Mouse (Mus musculus): Measurements from ENCODE around the gene Slc26a1.

The Slc26a1 gene

DNA sequence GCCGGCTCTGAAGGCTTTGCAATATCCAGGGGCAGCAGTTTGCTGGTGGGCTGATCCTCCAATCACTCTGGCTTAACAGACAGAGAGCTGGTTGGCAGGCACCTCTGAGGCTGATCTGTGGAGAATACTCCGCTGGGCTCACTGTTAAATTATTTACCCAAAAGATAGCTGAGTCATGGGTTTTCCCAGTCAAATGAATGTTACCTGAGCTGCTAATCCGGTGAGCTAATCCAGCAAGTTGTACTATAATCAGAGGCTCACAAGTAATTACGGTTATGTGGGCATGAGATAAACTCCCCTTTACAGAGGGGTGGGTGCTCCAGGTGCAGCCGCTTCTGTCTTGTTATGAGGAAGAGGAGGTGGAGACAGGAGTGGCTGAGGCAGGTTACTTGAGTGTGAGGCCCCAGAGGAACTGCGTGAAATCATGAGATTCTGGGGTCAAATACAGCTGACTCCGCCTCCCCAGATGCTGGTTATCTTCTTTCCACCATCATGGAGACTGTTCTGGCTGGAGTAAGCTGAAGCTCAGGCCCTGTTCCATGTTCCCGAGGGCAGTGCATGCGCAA is at the start of gene Slc26a1:
TSS of gene Slc26a1 (minus strand) at position 319 of the 566 bp plus-strand sequence.
- no peak for DNase-seq (ENCODE audit: low read depth, low spot score)

DNA sequence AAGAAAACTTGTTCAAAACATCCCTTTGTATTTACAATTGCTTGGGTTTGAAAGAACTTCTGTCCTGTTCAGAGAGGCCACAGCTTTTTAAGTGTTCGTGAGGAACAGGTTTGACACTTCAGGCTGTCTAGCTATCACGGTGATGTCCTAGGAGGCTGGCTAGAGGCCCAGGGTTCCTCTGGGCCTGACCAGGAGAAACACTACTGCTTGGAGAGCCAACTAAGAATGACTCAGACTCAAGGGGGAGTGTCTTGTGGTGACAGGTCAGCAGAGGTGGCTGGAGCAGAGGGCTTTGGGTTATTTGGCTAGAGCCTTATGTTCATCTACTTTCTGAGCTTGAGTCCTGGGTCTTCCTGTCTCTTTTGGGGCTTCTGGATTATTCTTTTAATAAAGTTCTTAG is 48.6 kb upstream of the Slc26a1 start:
- no peak for DNase-seq (ENCODE audit: low read depth, low spot score)

DNA sequence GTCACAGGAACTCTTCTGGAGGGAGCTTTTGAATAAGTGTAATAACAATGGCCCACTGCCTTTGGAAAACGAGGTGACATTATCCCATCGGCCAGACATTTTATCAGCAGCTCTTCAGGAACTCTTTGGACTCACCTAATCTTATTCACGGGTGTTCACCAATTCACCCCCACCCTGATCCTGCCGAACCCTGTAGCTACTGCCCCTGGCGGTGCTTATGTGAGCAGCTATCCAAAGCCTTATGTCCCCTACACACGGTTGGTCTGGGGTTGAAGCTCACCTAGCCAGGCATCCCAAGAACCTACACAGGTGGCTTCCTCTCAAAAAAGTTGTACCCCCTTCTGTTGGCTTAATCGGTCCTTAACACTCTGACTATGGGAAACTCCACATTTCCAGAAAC is 44.4 kb upstream of the Slc26a1 start:
- peak; percentile 52 for DNase-seq (ENCODE audit: low read depth, low spot score)

DNA sequence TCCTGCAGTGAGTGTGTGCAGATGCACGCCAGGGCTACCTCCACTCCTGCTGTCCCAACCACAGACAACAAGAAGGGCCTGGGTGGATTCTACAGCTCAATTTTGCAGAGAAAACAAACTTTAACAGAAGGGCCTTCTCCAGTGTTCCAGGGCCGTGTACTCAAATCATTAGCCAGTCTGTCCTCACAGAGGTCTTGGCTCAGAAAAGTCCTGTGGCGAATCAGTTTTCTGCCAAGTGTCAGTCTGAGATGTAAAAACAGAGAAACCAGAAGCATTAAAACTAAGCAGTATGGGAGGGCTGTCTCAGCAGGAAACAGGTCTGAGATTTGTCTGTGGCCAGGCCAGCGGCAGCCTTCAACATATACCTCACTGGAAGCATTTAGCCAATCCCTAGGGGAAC is 42.7 kb upstream of the Slc26a1 start:
- no peak for DNase-seq (ENCODE audit: low read depth, low spot score)

DNA sequence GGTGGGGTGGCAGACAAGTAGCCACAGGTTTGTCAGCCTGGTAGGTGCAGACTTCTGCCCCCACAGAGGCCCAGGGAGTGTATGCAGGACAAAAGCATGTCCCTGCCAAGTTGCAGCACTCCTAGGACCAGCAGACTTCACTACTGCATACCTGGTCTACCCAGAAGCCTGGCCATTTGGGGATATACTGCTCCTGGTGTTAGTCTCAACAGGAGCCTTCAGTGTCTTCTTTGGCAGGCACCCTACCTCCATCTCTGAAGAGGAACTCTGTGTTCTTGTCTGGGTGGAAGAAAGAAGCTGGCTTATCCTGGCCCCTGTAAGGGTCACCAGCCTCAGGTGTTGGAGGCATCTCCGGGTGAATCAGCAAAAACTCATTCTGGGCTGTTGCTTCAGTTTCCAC is 40.6 kb upstream of the Slc26a1 start:
- no peak for DNase-seq (ENCODE audit: low read depth, low spot score)

DNA sequence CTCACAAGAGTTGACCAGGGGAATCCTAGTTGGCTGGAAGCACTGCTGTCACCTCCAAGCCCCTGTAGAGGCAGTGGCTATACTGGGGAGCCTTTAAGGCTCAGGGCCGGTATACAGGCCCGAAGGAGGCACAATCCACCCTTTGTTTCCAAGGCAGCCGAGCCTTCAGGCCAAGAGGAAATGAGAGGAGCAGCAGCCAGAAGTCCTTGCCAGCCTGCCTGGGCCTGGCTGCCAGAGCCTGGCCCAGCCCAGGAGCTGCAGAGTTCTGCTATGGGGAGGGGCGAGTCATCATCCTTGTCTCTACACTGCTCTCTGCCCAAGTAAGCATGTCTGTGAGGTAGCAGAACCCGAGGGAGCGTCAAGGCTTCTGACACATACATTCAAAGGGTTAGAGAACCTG is 38.8 kb upstream of the Slc26a1 start:
- no peak for DNase-seq (ENCODE audit: low read depth, low spot score)

DNA sequence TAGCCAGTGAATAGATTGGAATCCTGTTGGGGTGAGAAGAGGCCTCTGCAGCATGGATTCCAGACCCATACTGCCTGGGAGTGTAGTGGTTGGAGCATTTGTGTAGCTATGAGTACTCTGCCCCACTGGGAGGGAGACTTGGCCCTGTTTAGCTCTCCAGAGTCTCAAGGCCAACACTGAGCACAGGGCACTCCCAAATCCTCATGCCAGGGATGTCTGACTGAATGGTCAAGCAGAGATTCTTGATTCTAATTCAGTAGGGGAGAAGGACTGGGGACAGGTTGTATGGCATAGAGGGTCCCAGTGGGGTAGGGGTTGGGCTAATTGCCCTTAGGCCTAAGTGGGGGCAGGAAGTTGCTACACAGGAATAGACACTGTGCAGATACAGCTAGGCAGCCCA is 38.3 kb upstream of the Slc26a1 start:
- DNase-seq (ENCODE audit: low read depth, low spot score) = no peak

DNA sequence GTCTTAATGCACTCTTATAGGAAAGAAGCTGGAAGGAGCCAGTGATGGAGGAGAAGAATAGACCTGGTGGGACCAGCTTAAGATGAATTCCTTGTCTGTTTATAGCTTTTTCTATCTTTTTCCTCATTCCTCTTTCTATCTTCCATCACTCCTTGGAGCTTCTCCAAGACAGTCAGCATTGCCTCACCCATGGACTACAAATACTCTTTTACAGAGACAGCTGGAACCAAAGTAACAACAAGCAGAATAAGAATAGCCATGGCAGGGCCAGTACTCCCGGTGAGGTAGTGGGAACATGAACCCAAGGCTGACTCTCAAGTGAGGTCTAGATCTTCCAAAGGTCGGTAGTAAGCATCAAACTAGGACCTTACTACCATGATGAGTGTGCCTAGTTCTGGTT is 37.7 kb upstream of the Slc26a1 start:
- DNase-seq (ENCODE audit: low read depth, low spot score) = no peak

DNA sequence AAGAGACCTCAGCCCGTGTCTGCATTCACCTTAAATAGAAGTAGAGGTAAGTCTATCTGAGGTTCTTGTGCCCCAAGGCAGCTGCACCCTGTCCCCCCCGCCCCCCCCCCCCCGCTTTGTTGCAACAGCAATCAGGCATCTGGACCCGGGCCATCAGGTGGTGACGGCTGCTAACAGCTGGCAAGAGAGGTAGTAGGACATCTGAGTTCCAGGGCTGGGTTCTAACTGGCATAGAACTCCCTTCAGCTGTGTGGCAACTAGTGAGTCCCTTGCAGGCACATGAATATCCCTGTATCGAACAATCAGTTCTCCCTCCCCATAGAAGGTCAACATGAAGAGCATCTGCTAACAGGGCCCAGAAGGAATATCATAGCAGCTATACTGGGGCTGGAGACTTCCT is 36.6 kb upstream of the Slc26a1 start:
- DNase-seq (ENCODE audit: low read depth, low spot score) = no peak

DNA sequence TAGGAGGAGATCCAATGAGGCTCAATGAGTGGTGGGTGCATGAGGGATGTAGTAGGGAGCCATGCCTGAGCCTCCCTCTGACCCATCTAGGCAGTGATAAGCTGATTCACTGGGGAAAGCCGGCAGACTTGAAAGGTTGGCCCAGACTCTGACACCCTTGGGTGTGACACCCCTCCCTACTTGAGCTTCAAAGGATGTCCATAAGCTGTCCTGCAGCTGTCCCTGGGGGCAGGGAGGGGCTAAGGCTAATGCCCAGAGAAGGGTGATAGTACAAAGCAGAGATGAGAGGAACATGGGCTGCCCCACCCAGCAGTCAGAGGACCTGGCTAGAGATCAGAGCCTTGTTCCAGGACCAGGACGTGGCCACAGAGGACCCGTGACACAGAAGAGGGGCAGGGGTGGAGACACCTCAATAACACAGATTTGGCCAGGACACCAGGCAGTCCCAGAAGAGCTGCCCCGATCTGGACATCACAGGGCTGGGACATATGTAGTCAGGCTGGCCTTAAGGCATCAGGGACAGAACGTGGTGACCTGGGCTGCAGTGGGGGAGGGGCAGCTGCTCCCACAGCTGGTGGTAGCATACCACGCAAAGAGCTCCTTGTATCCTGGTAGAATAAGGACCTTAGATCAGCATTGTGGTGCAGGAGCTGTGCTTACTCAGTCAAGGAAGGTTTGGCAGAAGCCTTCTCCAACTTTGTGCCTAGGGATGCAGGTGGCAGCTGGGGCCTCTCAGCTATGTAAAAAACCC is 33.8 kb upstream of the Slc26a1 start:
- DNase-seq (ENCODE audit: low read depth, low spot score) = no peak

DNA sequence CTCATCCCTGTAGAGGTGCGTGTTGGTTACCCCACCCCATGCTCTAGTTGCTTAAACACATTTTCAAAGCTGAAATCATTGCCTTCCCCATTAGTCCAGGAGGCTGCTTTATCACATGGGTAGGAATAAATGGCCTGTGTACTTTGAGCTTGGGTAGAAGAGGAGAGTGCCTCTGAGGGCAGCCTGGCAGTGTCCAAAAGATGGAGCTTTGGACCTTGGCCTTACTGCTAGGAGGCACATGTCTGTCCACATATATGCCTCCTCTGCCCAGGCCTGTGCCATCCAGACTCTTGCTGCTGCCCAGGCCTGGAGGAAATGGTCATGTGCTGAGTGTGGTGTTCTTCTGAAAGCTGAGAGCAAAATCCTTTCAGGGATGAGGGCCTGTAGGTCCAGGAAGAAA is 33.0 kb upstream of the Slc26a1 start:
- no peak for DNase-seq (ENCODE audit: low read depth, low spot score)

DNA sequence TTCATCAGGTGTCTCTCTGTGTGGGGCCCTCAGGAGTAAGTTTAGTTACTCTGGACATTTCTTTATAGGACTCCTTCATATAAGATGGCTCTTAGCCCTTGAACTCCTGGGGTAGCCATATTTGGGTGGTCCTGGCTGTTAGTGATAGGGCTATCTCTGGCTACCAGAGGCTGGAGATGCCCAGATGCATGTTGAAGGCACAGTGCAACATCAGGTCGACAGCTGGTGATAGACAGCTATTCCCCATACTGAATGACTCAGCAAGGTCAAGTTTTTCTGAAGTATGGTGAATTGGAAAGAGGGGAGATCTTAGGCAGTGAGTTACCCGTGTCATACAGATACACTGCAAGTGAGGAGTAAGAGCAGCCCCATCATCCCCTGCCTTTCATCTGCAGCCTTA is 32.4 kb upstream of the Slc26a1 start:
- DNase-seq (ENCODE audit: low read depth, low spot score) = no peak

DNA sequence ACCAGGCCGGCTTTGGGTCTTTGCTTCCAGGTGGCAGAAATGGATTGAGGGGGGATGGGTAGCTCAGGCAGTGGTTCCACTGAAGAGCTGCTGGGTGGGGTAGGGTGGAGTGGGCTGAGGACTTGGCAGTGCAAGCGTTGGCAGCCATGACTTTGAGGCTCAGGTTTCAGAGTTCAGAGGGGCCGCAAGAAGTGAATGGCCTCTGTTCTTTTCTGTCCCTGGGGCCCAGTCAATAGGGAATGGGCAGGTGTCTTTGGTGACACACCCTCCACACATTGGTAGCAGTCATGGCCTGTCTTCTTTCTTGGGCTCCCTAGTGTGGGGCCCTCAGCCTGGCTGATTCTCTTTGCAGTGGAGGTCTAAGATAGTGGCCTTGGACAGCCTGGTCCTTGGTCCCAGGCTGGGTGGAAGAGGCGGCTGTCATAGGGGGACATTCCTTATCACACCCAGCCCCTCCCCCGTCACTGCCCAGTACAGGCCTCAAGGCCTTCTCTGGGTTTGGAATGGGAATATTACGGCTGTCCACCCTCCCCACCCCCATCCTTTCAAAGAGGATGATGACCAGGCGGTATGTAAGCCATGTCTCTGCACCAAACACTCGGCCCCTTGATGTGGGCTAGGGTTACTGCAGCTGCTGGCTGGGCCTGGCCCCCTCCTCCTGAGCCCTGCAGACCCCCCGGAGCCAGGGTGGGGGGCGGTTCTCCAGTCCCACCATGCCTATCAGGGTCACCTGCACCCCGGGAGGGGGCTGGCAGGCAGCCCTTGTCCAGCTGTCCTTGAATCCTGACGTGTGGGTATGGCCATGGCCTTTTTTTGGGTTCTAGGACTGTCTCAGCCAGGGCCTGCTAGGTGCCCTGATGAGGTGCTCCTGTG is 28.6 kb upstream of the Slc26a1 start:
- DNase-seq (ENCODE audit: low read depth, low spot score) = no peak

DNA sequence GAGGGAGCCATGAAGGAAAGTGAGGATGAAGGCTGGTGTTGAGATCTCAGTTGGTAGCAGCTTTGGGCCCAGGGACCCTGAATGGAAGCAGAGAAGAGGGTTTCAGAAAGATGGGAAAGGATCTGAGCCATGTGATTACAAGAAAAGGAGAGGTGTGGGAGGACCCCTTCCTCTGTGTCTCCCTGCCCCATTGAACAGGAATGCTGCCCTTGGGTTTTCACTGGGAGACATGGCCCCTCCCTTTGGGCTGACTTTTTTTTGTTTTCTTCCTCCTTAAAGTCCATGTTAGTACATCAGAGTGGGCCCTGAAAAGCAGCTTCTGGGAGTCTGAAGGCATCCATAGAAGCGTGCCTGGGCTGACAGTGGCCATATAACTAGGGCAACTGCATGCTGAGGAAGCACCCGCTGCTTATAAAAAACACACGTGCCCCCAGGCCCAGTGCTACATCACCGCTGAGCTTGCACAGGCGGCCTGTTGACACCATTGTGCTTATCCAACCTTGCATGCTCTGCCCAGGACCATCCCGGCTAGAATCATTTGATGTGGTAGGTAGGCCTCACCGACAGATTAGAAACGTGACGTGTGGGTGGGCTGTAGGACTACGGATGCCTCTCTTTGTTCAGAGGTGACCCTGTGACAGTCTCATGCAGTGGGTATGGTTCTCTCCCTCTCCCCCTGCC is 26.1 kb upstream of the Slc26a1 start:
- DNase-seq (ENCODE audit: low read depth, low spot score) = no peak

DNA sequence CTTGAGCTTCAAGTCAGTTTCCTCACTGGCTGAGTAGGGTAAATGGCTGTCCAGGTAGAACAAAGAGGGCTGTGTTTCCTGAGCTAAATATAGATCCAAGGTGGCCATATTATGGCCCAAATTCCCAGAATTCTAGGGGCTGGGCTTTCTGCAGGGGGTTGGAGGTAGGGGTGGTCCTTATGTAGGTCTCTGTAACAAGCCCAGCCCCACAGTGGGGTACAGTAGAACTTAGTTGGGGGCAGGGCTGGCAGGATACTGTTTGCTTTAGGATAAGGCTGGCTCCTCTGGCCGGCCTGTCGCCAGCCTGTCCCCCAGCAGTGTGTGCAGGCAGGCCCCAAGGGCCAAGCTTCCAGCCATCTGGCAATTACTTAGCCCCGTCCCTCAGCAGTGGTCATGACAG is 25.0 kb upstream of the Slc26a1 start:
- DNase-seq (ENCODE audit: low read depth, low spot score) = no peak

DNA sequence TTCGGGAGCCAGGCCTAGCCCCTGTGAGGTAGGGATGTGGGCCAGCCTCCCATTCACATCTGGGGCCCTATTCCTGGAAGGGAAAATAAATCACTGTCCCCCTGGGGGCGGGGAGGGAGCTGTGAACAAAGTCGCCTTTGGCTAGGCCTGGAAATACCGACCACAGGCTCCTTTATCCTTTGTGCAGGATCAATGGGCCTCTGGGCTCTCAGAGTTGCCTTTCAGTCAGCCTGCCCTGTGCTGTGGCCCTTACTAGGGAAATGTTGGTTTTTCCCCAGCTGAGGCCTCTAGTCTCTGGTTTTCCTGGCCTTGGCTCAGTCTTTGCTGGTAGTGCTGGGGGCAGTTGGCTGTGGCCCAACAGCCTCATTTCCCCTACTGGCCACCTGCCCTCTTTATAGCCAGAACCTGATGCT is 22.0 kb upstream of the Slc26a1 start:
- DNase-seq (ENCODE audit: low read depth, low spot score) = no peak

DNA sequence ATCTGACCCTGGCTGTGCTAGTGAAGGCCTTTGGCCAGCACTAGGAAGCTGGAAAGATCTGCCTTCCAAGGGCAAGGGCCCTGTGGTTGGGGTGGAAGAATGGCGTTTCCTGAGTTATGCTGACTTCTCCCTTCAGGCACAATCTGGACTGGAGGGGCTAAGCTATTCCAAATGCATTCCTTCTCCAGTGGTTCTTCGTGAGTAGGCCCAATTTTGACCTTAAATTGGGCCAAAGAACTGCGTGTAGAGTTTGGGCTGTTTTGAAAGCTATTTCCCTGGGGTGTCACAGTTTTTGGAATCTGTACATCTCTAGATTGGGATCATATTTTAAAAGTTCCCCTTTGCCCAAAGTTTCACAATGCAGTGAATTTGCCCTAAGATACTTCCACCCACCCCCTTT is 21.2 kb upstream of the Slc26a1 start:
- no peak for DNase-seq (ENCODE audit: low read depth, low spot score)

DNA sequence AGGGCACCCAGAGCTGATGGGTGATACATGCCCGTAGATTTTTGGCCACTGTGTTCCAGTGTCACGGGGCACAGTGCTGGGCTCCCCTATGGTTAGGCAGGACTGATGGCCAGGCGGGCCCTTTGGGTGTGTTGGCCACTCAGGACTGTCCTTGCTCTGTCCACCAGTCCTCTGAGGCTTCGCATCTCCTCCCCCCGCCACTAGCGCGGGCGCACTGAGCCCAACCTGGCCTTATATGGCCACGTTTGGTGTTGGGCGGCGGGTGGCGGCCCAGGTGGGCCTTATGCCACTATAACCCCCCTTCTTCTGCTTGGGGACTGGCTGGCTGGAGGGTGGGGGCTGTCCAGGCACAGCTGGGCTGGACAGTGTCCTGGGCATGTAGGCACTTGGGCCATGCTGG is 20.5 kb upstream of the Slc26a1 start:
- DNase-seq (ENCODE audit: low read depth, low spot score) = no peak

DNA sequence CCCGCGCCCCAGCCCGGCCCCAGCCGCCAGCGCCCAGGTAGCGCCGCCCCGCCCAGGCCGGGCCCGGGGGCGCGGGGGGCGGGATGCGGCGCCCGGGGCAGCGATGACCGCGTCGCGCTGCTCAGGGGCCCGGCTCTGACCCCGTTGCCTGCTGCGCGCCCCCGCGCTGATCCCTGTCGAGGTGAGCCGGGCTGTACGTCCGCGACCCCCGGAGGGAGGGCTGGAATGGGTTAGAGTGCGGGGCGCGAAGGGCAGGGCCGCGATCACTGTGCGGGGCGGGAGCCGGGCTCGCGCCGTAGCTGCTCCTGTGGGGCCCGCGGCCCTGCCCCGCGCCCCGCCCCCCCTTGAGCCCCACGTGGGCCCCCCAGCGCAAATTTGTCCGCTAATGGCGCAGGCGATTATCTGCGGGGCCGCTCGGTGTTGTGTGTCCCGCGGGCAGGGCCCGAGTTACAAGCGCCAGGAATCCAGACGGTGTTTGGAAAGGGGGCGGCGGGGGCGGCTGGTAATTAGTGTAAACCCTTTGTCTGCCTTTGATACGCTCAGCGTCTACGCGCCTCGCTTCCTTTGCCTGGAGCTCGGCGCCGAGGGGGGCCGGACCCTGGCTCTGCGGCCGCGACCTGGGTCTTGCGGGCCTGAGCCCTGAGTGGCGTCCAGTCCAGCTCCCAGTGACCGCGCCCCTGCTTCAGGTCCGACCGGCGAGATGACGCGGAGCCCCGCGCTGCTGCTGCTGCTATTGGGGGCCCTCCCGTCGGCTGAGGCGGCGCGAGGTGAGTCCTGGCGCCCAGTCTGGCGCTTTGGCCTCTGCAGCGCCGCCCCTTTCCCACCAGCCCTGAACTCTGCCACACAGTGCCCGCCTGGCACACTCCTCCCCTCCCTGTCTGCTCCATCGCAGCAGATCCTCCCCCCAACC is 19.2 kb upstream of the Slc26a1 start:
- peak; percentile 60 for DNase-seq (ENCODE audit: low read depth, low spot score)

DNA sequence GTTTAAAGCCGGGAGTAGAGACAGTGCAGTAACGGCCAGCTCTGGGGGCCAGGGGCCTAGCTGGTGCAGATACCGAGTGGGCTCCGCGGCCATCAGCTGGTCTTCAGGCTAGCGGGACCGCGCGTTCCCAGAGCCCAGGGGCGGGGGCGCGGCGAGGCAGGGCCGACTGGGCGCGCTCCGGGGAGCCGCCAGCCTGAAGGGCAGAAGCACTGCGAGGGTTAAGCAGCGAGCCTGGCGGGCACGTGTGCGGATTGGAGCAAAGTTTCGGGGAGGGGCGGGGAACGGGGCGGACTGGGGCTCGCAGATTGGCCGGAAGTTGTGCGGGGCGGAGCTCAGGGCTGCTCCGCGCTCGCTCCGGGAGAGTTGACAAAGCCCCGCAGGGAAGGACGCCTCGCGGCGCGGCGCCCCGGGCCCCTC is 18.5 kb upstream of the Slc26a1 start:
- peak; percentile 97 for DNase-seq (ENCODE audit: low read depth, low spot score)

DNA sequence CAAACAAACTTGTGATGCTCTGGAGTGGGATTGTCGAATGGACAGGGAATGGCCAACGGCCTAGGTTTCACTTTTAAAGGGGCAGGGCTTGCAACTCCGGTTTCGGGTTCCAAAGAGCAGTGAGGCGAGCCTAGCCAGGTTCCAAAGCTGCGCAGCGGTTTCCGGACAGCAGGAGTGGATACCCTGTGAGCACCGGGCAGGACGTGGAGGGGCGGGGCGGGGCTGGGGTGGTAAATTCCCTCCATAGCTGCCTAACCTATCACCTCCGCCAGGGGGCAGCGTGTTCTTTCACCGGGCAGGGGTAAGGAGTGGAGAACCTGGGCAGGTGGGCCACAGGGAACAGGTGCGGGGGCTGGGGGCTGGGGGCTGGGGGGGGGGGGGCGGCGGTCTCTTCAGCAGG is 16.9 kb upstream of the Slc26a1 start, which contains the start of gene Fgfrl1:
TSS of gene Fgfrl1 (plus strand) at position 112 of the 400 bp plus-strand sequence.
- peak; percentile 81 for DNase-seq (ENCODE audit: low read depth, low spot score)
